Mouse (Mus musculus) ovary, postnatal 14 days (tissue): ENCODE data around the gene Kbtbd4.

Experiments
- DNase-seq: peaks from one replicate; pipeline ENCODE4 v3.0.0; 2022; ENCODE audit warnings: low spot score

The Kbtbd4 gene

DNA sequence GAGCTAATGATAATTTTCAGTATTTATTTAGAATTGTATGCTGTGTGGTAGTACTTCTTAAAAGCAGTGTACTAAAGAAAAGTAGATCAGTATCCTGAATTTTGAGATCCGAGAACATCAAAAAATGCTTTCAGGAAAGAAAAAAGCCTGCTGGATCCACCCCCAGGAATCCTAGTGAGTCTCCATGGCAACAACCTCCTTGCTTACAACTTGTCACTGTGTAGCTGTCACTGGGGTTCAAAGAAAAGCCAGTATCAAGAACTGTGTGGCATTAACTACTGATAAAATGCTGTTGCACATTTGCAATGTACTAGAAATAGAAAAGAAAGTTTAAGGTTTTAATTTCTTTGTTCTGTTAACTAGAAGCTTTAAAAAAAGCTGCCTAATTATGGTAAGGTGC is 51.5 kb downstream of the Kbtbd4 start:
- no peak for DNase-seq

GRCm38 (mm10) chr2:90958856-90959255 is 54.3 kb downstream of the Kbtbd4 start:
- no peak for DNase-seq

- no peak for DNase-seq
Observed at GRCm38 (mm10) chr2:90960012-90960411, 55.5 kb downstream of the Kbtbd4 start.
